Mouse (Mus musculus): ENCODE measurements around the gene Gm42674.
A peak's percentile ranks its signal among the peaks of the same experiment; 100 is the strongest.

Gm42674 gene

GRCm38 (mm10) chr3:90623435-90624071, 21.8 kb downstream of the Gm42674 start:
- DNase-seq (ENCODE audit: low read depth, low spot score) = no peak

GRCm38 (mm10) chr3:90625496-90625895, 23.8 kb downstream of the Gm42674 start:
- no peak for DNase-seq (ENCODE audit: low read depth, low spot score)

- DNase-seq (ENCODE audit: low read depth, low spot score) = no peak
Observed at GRCm38 (mm10) chr3:90626266-90627021, 24.7 kb downstream of the Gm42674 start.

- no peak for DNase-seq (ENCODE audit: low read depth, low spot score)
Observed at GRCm38 (mm10) chr3:90627366-90627765, 25.7 kb downstream of the Gm42674 start.

- DNase-seq (ENCODE audit: low read depth, low spot score) = no peak
Observed at GRCm38 (mm10) chr3:90627807-90628206, 26.1 kb downstream of the Gm42674 start.

GRCm38 (mm10) chr3:90629298-90629697, 27.6 kb downstream of the Gm42674 start:
- no peak for DNase-seq (ENCODE audit: low read depth, low spot score)

- no peak for DNase-seq (ENCODE audit: low read depth, low spot score)
Observed at GRCm38 (mm10) chr3:90631984-90632383, 30.3 kb downstream of the Gm42674 start.

- no peak for DNase-seq (ENCODE audit: low read depth, low spot score)
Observed at GRCm38 (mm10) chr3:90638511-90639275, 37.0 kb downstream of the Gm42674 start.

- DNase-seq (ENCODE audit: low read depth, low spot score) = no peak
Observed at GRCm38 (mm10) chr3:90639511-90640154, 37.9 kb downstream of the Gm42674 start.

- DNase-seq (ENCODE audit: low read depth, low spot score) = no peak
Observed at GRCm38 (mm10) chr3:90640981-90641380, 39.3 kb downstream of the Gm42674 start.

GRCm38 (mm10) chr3:90644220-90644619, 42.5 kb downstream of the Gm42674 start:
- no peak for DNase-seq (ENCODE audit: low read depth, low spot score)

- no peak for DNase-seq (ENCODE audit: low read depth, low spot score)
Observed at GRCm38 (mm10) chr3:90647291-90647690, 45.6 kb downstream of the Gm42674 start.

- peak; percentile 61 for DNase-seq (ENCODE audit: low read depth, low spot score)
Observed at GRCm38 (mm10) chr3:90648981-90649380, 47.3 kb downstream of the Gm42674 start.

- DNase-seq (ENCODE audit: low read depth, low spot score) = no peak
Observed at GRCm38 (mm10) chr3:90649832-90650231, 48.1 kb downstream of the Gm42674 start.

- DNase-seq (ENCODE audit: low read depth, low spot score) = peak; percentile 54
Observed at GRCm38 (mm10) chr3:90652878-90653508, 51.3 kb downstream of the Gm42674 start.

- DNase-seq (ENCODE audit: low read depth, low spot score) = no peak
Observed at GRCm38 (mm10) chr3:90653717-90654116, 52.0 kb downstream of the Gm42674 start, which contains the start of gene S100a7a. Gene S100a7a (plus strand): TSS chr3:90654017.

Measured in telencephalon, adult 2 months (tissue).